Mouse (Mus musculus) hindbrain, postnatal 0 days (tissue): ENCODE measurements around the gene Tmem52. TPM values are rescaled to one million over a fixed set of nuclear protein-coding genes. Genes with fewer than 3 reads are reported as not detected.

ENCODE experiments used
- ATAC-seq: fragments of 200-750 bp; cut with Nextera tagmentation; 2 replicates; pipeline ENCODE4 v1.8.0; 2017; ENCODE audit warnings: mild to moderate bottlenecking, moderate TSS enrichment, moderate library complexity
- DNase-seq: peaks from one replicate; pipeline ENCODE4 v3.0.0-alpha.2; 2015; ENCODE audit warnings: low spot score
- H3K27ac ChIP-seq: fragments of 300-500 bp; sonication (generic); 2 replicates; pipeline ENCODE4 v1.5.1; 2014; ENCODE audit warnings: mild to moderate bottlenecking
- H3K27me3 ChIP-seq: fragments of 300-500 bp; sonication (generic); 2 replicates; pipeline ENCODE4 v1.6.1; 2014; ENCODE audit warnings: low read length, mixed read lengths; ENCODE audit not compliant: insufficient read depth
- H3K36me3 ChIP-seq: fragments of 300-500 bp; sonication (generic); 2 replicates; pipeline ENCODE4 v1.6.1; 2014; ENCODE audit warnings: low read length, mixed read lengths; ENCODE audit not compliant: insufficient read depth
- H3K4me1 ChIP-seq: fragments of 300-500 bp; sonication (generic); 2 replicates; pipeline ENCODE4 v1.6.1; 2014; ENCODE audit warnings: antibody characterized with exemption, low read length, mixed read lengths; ENCODE audit not compliant: insufficient read depth
- H3K4me2 ChIP-seq: fragments of 300-500 bp; sonication (generic); 2 replicates; pipeline ENCODE4 v1.6.1; 2014; ENCODE audit warnings: low read depth, mild to moderate bottlenecking, low read length, moderate library complexity, mixed read lengths
- H3K4me3 ChIP-seq: fragments of 300-500 bp; sonication (generic); 2 replicates; pipeline ENCODE4 v1.5.1; 2014; ENCODE audit warnings: low read length
- H3K9ac ChIP-seq: fragments of 300-500 bp; sonication (generic); replicated peaks from 2 replicates; pipeline ENCODE4 v1.6.1; 2014; ENCODE audit warnings: mild to moderate bottlenecking, low read length, moderate library complexity, mixed read lengths
- H3K9me3 ChIP-seq: fragments of 300-500 bp; sonication (generic); 2 replicates; pipeline ENCODE4 v1.6.1; 2016; ENCODE audit warnings: low read length, mixed read lengths
- CTCF ChIP-seq: IDR thresholded peaks from 2 replicates; pipeline ENCODE4 v1.5.1; 2016; ENCODE audit warnings: antibody characterized with exemption, control low read depth, low read depth
- WGBS: fragments of 180-500 bp; shearing (Covaris S2); extraction: QIAGEN DNeasy Blood & Tissue Kit; methylation state at CpG from one replicate; pipeline ENCODE4 v1.1.7; 2014; 5-methylcytosine and 5-hydroxymethylcytosine counted together
- polyA plus RNA-seq: library from polyadenylated mRNA; unstranded; fragments of >200 nt; fragmentation: Nextera tagmentation; extraction: Ambion mirVana; gene quantifications from 2 replicates; pipeline ENCODE4 v1.2.1, GENCODE M21; 2015
- total RNA-seq: library from RNA; depleted of rRNA; stranded (reverse); fragments of >200 nt; gene quantifications from 2 replicates; pipeline ENCODE4 v1.2.3, GENCODE M21; 2014

Gene Tmem52
- total and polyA plus RNA-seq, 2 experiments from 2014 or later = 0.46 to 3.7 TPM

GRCm38 (mm10) chr4:155464061-155464460, 4.9 kb upstream of the Tmem52 start:
- no peak for DNase-seq
- Histone ChIP-seq H3K36me3 (no peaks in the 10 kb centered on the region), H3K9me3 (no peaks in the 10 kb centered on the region), H3K9ac (no peak overlapping the region), H3K4me1 (peaks cover 2% of the 10 kb centered on the region; the same call in 1 of the 2 replicates), H3K4me2 (no peak overlapping the region), H3K27ac (no peak overlapping the region), H3K4me3 (no peak overlapping the region), H3K27me3 (no peaks in the 10 kb centered on the region)
- ATAC-seq = no peak
- no peak for TF ChIP-seq CTCF
- WGBS = 90% methylated on average over 4 of the region's 4 CpGs

DNA sequence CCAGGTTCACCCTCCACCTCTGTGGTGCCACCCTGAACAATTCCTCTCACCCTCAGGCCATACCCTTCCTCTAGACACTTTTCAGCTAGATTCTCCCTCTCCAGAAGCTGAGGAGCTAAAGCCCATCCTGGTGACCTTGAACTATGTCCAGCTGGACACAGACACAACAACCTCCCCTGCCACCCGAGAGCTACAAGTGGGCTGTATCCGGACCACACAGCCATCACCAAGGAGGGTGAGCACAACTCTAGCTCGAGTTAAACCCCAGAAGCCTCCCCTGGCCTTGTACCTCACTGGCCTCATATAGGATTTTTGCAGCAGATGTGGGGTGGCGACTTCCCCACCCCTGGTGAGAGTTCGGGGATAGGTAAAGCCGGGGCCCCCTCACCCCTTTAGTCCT, 3.3 kb upstream of the Tmem52 start:
- TF ChIP-seq CTCF = no peak
- H3K9ac ChIP-seq = no peak overlapping the region
- no peaks in the 10 kb centered on the region for H3K9me3 ChIP-seq
- no peak overlapping the region for H3K27ac ChIP-seq
- ATAC-seq (no peak), DNase-seq (no peak)
- H3K27me3 ChIP-seq = no peaks in the 10 kb centered on the region
- H3K4me1 ChIP-seq = peaks cover 5% of the 10 kb centered on the region; the same call in 1 of the 2 replicates
- no peak overlapping the region for H3K4me2 ChIP-seq
- no peaks in the 10 kb centered on the region for H3K36me3 ChIP-seq
- WGBS = 84% methylated on average over 6 of the region's 6 CpGs
- H3K4me3 ChIP-seq = no peak overlapping the region

DNA sequence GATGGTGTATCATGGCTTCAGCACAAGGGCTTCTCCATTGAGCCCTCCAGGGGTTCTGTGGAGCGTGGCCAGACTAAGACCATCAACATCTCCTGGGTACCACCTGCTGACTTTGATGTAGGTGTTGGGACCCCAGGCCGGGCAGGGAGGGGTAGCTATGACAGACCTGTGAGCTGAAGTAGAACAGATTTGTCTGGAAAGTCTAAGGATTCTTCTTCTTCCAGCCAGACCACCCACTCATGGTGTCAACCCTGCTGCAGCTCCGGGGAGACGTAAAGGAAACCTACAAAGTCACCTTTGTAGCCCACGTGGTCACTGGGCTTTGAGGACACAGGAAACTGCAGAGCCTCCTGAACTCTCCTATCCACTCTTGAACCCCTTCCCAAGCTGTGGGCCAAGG, 2.8 kb upstream of the Tmem52 start:
- no peak for ATAC-seq
- no peak for DNase-seq
- 82% methylated on average over 5 of the region's 5 CpGs for WGBS

GRCm38 (mm10) chr4:155467237-155468010, 1.5 kb upstream of the Tmem52 start:
- no peaks in the 10 kb centered on the region for H3K36me3 ChIP-seq
- no peak for TF ChIP-seq CTCF
- H3K9me3 ChIP-seq = no peaks in the 10 kb centered on the region
- H3K27ac ChIP-seq = no peak overlapping the region
- H3K4me3 ChIP-seq = no peak overlapping the region
- no peak overlapping the region for H3K9ac ChIP-seq
- ATAC-seq (no peak), DNase-seq (no peak)
- WGBS = 87% methylated on average over 13 of the region's 13 CpGs
- H3K4me2 ChIP-seq = no peak overlapping the region
- H3K4me1 ChIP-seq = peaks cover 5% of the 10 kb centered on the region; the same call in 1 of the 2 replicates
- H3K27me3 ChIP-seq = no peaks in the 10 kb centered on the region

More for the DNA sequence above, 2.8 kb upstream of the Tmem52 start:
- TF ChIP-seq CTCF = no peak
- H3K27me3 ChIP-seq = no peaks in the 10 kb centered on the region
- H3K4me3 ChIP-seq = no peak overlapping the region
- H3K4me1 ChIP-seq = peaks cover 5% of the 10 kb centered on the region; the same call in 1 of the 2 replicates
- H3K9ac ChIP-seq = no peak overlapping the region
- H3K36me3 ChIP-seq = no peaks in the 10 kb centered on the region
- H3K27ac ChIP-seq = no peak overlapping the region
- H3K9me3 ChIP-seq = no peaks in the 10 kb centered on the region
- no peak overlapping the region for H3K4me2 ChIP-seq

- Histone ChIP-seq H3K9ac (no peak overlapping the region), H3K4me1 (peaks cover 5% of the 10 kb centered on the region; the same call in 1 of the 2 replicates), H3K36me3 (no peaks in the 10 kb centered on the region), H3K4me3 (no peak overlapping the region), H3K4me2 (peak overlapping the region; percentile 14; the same call in 1 of the 2 replicates), H3K27me3 (no peaks in the 10 kb centered on the region), H3K27ac (no peak overlapping the region), H3K9me3 (no peaks in the 10 kb centered on the region)
- DNase-seq = peak; percentile 14
- 74% methylated on average over 18 of the region's 18 CpGs for WGBS
- no peak for TF ChIP-seq CTCF
- peak; percentile 72 for ATAC-seq
Observed at GRCm38 (mm10) chr4:155469590-155470262, 812 bp downstream of the Tmem52 start.

DNA sequence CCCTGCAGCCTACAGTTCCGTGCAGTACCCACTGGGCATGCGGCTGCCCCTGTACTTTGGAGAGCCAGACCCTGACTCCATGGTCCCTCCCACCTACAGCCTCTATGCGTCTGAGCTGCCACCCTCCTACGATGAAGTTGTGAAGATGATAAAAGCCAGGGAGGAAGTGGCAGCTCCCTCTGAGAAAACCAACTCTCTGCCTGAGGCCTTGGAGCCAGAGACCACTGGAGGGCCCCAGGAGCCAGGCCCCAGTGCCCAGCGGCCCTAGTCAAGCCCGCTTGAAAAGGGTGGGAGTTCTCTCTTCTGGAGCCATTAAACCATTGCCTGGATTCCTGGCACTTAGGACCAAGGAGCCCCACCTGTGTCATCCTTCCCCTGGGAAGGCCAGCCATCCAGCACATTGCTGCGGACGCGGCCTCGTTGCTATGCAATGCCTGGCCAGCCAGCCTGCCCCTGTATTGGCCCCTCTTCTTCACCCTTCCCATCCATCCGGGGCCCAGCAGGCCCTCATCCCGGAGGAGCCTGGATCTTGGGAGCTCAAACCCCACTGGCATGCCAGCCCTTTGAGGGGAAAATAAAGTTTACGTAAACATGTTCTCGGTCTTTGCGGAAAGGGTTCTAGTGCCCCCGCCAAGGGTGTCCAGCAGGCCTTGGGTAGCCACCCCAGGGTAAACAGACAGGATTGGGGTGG, 1.5 kb downstream of the Tmem52 start:
- TF ChIP-seq CTCF = no peak
- WGBS = 81% methylated on average over 16 of the region's 16 CpGs

More for the DNA sequence above, 1.5 kb downstream of the Tmem52 start:
- Histone ChIP-seq H3K4me2 (no peak overlapping the region), H3K9ac (no peak overlapping the region), H3K36me3 (no peaks in the 10 kb centered on the region), H3K9me3 (no peaks in the 10 kb centered on the region), H3K27ac (no peak overlapping the region), H3K4me3 (no peak overlapping the region), H3K4me1 (peaks cover 5% of the 10 kb centered on the region; the same call in 1 of the 2 replicates), H3K27me3 (no peaks in the 10 kb centered on the region)
- ATAC-seq (no peak), DNase-seq (no peak)
